ENCODE assay signal across 19 mouse cellular contexts in genomic region chr12:44286992-44287391, GRCm38 (mm10). TPM values are rescaled to one million over a fixed set of nuclear protein-coding genes. Genes with fewer than 3 reads are reported as not detected.
"Had no signal": no experiment of that assay in that cellular context is flagged by ENCODE, and none has a peak within 500 bp of the region (broad histone marks: within the 10 kb centered on the region; RNA-seq: fewer than 3 reads in every experiment).

No protein-coding gene starts in this region.

- H3K4me1 ChIP-seq: liver, embryonic 13.5 days; liver, embryonic 15.5 days; midbrain, embryonic 10.5 days; midbrain, embryonic 12.5 days; neural tube, embryonic 12.5 days; stomach, embryonic 15.5 days had no signal

- H3K9ac ChIP-seq: liver, embryonic 13.5 days; liver, embryonic 15.5 days; lung, embryonic 14.5 days; midbrain, embryonic 12.5 days; neural tube, embryonic 12.5 days; stomach, embryonic 15.5 days had no signal

- H3K4me3 ChIP-seq: liver, embryonic 13.5 days; liver, embryonic 15.5 days; midbrain, embryonic 10.5 days; midbrain, embryonic 12.5 days; neural tube, embryonic 12.5 days; stomach, embryonic 15.5 days had no signal

- DNase-seq: liver, embryonic 13.5 days; lung, adult 18-20 months; lung, embryonic 14.5 days; lung, postnatal 10 days; lung, postnatal 4 days; midbrain, embryonic 14.5 days; retina, postnatal 1 day; right cerebral cortex, adult 18-20 months; right cerebral cortex, postnatal 14 days; thymus, adult 2 months; thymus, postnatal 14 days; thymus, postnatal 36 days had no signal

- H3K4me2 ChIP-seq: liver, embryonic 13.5 days; liver, embryonic 15.5 days; lung, embryonic 14.5 days; midbrain, embryonic 12.5 days; neural tube, embryonic 12.5 days; stomach, embryonic 15.5 days had no signal

- H3K27ac ChIP-seq: liver, embryonic 13.5 days; liver, embryonic 15.5 days; midbrain, embryonic 10.5 days; midbrain, embryonic 12.5 days; neural tube, embryonic 12.5 days; stomach, embryonic 15.5 days; stomach, postnatal 0 days had no signal

- H3K27me3 ChIP-seq: liver, embryonic 13.5 days; liver, embryonic 15.5 days; midbrain, embryonic 12.5 days; neural tube, embryonic 12.5 days; stomach, embryonic 15.5 days had no signal

- H3K9me3 ChIP-seq: liver, embryonic 13.5 days; liver, embryonic 15.5 days; midbrain, embryonic 10.5 days; midbrain, embryonic 12.5 days; neural tube, embryonic 12.5 days; stomach, embryonic 15.5 days had no signal

RNA-seq across cellular contexts. Expression of gene Nrcam, which starts 41.7 kb away (rescaled TPM):
- total RNA-seq: monocyte, adult 5-6 weeks had no signal
